Mouse (Mus musculus) liver, postnatal 0 days (tissue): ENCODE data around the gene Spesp1.
A peak's percentile ranks its signal among the peaks of the same experiment; 100 is the strongest.

ENCODE experiments used
- CTCF ChIP-seq: sonication (generic); IDR thresholded peaks from 2 replicates; pipeline ENCODE4 v1.5.1; 2016; ENCODE audit warnings: antibody characterized with exemption, low read depth
- EP300 ChIP-seq: IDR thresholded peaks from 2 replicates; pipeline ENCODE4 v1.6.1; 2016; ENCODE audit warnings: antibody characterized with exemption, low read depth, mild to moderate bottlenecking

GRCm38 (mm10) chr9:62243991-62244611 lies 37.9 kb downstream of the Spesp1 start:
- TF ChIP-seq CTCF (peak; percentile 93), EP300 (no peak)
